In genomic region chr1:98522977-98523376, GRCm38 (mm10) we compare ENCODE assay signal across 23 mouse cellular contexts.
A peak's percentile ranks its signal among the peaks of the same experiment; 100 is the strongest.
DNase-seq lines count a peak whose midpoint lies in the region; ATAC-seq and TF ChIP-seq lines count a peak whose summit lies in the region.
"Had no signal": no experiment of that assay in that cellular context is flagged by ENCODE, and none has a peak within 500 bp of the region (broad histone marks: within the 10 kb centered on the region; RNA-seq: fewer than 3 reads in every experiment).

No protein-coding gene starts in this region.

- no peaks in the 10 kb centered on the region for H3K4me1 ChIP-seq in forebrain, embryonic 14.5 days (ENCODE audit: control insufficient read depth, insufficient read depth, low read length)
- no peaks in the 10 kb centered on the region for H3K4me1 ChIP-seq in forebrain, embryonic 11.5 days (replicated peaks; ENCODE audit: control insufficient read depth, insufficient read depth, low read length)
- H3K4me1 ChIP-seq in kidney, postnatal 0 days (replicated peaks; ENCODE audit: insufficient read depth, low read length) = no peaks in the 10 kb centered on the region
- H3K4me1 ChIP-seq: embryonic facial prominence, embryonic 15.5 days; limb, embryonic 15.5 days; megakaryocyte, embryonic 14.5 days had no signal

- no peak overlapping the region for H3K27ac ChIP-seq in forebrain, embryonic 14.5 days (ENCODE audit: low read depth, low read length)
- H3K27ac ChIP-seq in forebrain, embryonic 11.5 days (ENCODE audit: low read depth, low read length) = no peak overlapping the region
- no peak overlapping the region for H3K27ac ChIP-seq in kidney, postnatal 0 days
- H3K27ac ChIP-seq: embryonic facial prominence, embryonic 15.5 days; limb, embryonic 15.5 days; liver, embryonic 14.5 days had no signal

- no peak overlapping the region for H3K9ac ChIP-seq in forebrain, embryonic 14.5 days (ENCODE audit: low read length)
- no peak overlapping the region for H3K9ac ChIP-seq in forebrain, embryonic 11.5 days (ENCODE audit: low read length)
- H3K9ac ChIP-seq in kidney, postnatal 0 days (ENCODE audit: low read depth, low read length) = no peak overlapping the region
- H3K9ac ChIP-seq: embryonic facial prominence, embryonic 15.5 days; limb, embryonic 15.5 days; liver, embryonic 14.5 days; lung, embryonic 14.5 days had no signal

- H3K4me3 ChIP-seq in forebrain, embryonic 14.5 days (ENCODE audit: low read depth, low read length) = no peak overlapping the region
- H3K4me3 ChIP-seq in forebrain, embryonic 11.5 days (ENCODE audit: low read depth, low read length) = no peak overlapping the region
- H3K4me3 ChIP-seq in kidney, postnatal 0 days (replicated peaks; ENCODE audit: low read depth, low read length) = no peak overlapping the region
- H3K4me3 ChIP-seq: embryonic facial prominence, embryonic 15.5 days; limb, embryonic 15.5 days; megakaryocyte, embryonic 14.5 days had no signal

- 76% methylated on average over 2 of the region's 2 CpGs for WGBS in forebrain, embryonic 14.5 days
- 80% methylated on average over 2 of the region's 2 CpGs for WGBS in forebrain, embryonic 11.5 days
- WGBS in kidney, postnatal 0 days = 84% methylated on average over 2 of the region's 2 CpGs

- no peaks in the 10 kb centered on the region for H3K9me3 ChIP-seq in forebrain, embryonic 14.5 days (replicated peaks; ENCODE audit: control insufficient read depth, low read length)
- no peaks in the 10 kb centered on the region for H3K9me3 ChIP-seq in forebrain, embryonic 11.5 days (ENCODE audit: control insufficient read depth, low read length)
- H3K9me3 ChIP-seq in kidney, postnatal 0 days (replicated peaks; ENCODE audit: low read length) = no peaks in the 10 kb centered on the region
- H3K9me3 ChIP-seq: embryonic facial prominence, embryonic 15.5 days; limb, embryonic 15.5 days had no signal

- no peak overlapping the region for H3K4me2 ChIP-seq in forebrain, embryonic 14.5 days (ENCODE audit: low read length)
- H3K4me2 ChIP-seq in forebrain, embryonic 11.5 days (ENCODE audit: low read depth, low read length, severe bottlenecking) = no peak overlapping the region
- no peak overlapping the region for H3K4me2 ChIP-seq in kidney, postnatal 0 days (ENCODE audit: low read length)
- H3K4me2 ChIP-seq: embryonic facial prominence, embryonic 15.5 days; heart, embryonic 11.5 days; limb, embryonic 15.5 days; lung, embryonic 14.5 days had no signal

- no peaks in the 10 kb centered on the region for H3K27me3 ChIP-seq in forebrain, embryonic 14.5 days (replicated peaks; ENCODE audit: control insufficient read depth, insufficient read depth, low read length)
- no peaks in the 10 kb centered on the region for H3K27me3 ChIP-seq in forebrain, embryonic 11.5 days (ENCODE audit: control insufficient read depth, insufficient read depth, low read length)
- no peaks in the 10 kb centered on the region for H3K27me3 ChIP-seq in kidney, postnatal 0 days (ENCODE audit: insufficient read depth, low read length)
- H3K27me3 ChIP-seq: embryonic facial prominence, embryonic 15.5 days; limb, embryonic 15.5 days; megakaryocyte, embryonic 14.5 days had no signal

- peak; percentile 10 for DNase-seq in forebrain, embryonic 14.5 days (ENCODE audit: low spot score)
- no peak for DNase-seq in forebrain, embryonic 11.5 days (ENCODE audit: low spot score)
- no peak for DNase-seq in kidney, postnatal 0 days (ENCODE audit: low spot score)
- no peak for DNase-seq in kidney, adult 11 months
- DNase-seq in 416B (ENCODE audit: low read depth) = peak; percentile 13
- peak; percentile 18 for DNase-seq in NIH3T3 (ENCODE audit: low read depth)
- no peak for DNase-seq in adrenal gland, postnatal 4 days (ENCODE audit: low spot score in 2 of 2)
- DNase-seq: adrenal gland, postnatal 14 days; cerebellum, adult 11 months; cerebellum, adult 9-11 months; gastrocnemius, postnatal 14 days; heart, adult 11 months; kidney, adult 8-10 months; kidney, postnatal 14 days; left cerebral cortex, postnatal 4 days; lung, postnatal 36 days; thymus, postnatal 36 days had no signal

- H3K36me3 ChIP-seq in forebrain, embryonic 14.5 days (ENCODE audit: control insufficient read depth, insufficient read depth, low read length) = no peaks in the 10 kb centered on the region
- H3K36me3 ChIP-seq in forebrain, embryonic 11.5 days (ENCODE audit: control insufficient read depth, insufficient read depth, low read length) = no peaks in the 10 kb centered on the region
- H3K36me3 ChIP-seq in kidney, postnatal 0 days (ENCODE audit: insufficient read depth, low read length) = no peaks in the 10 kb centered on the region
- H3K36me3 ChIP-seq: embryonic facial prominence, embryonic 15.5 days; limb, embryonic 15.5 days had no signal

- peak; percentile 30; the same call in 1 of the 2 replicates for TF ChIP-seq CTCF in kidney, postnatal 0 days (IDR thresholded peaks at IDR 0.05; ENCODE audit: low read depth)

- peak; percentile 50; the same call in 1 of the 2 replicates for ATAC-seq in forebrain, embryonic 14.5 days
- ATAC-seq in forebrain, embryonic 11.5 days (replicated peaks; ENCODE audit: low FRiP score) = no peak; the same call in 1 of the 2 replicates
- ATAC-seq in kidney, postnatal 0 days (replicated peaks; ENCODE audit: low FRiP score, low read depth) = no peak

Comparison
In these comparisons a context has a peak if more than half of its experiments do, and no peak if none do; other contexts are left out.
1. DNase-seq: peak in forebrain, embryonic 14.5 days (single experiment), 416B (single experiment) and NIH3T3 (single experiment); none in forebrain, embryonic 11.5 days (single experiment), kidney, postnatal 0 days (single experiment), kidney, adult 11 months (single experiment) and adrenal gland, postnatal 4 days (0 of 2).